Mouse (Mus musculus) forebrain, embryonic 16.5 days (tissue): ENCODE measurements around the gene Trim28. TPM values are rescaled to one million over a fixed set of nuclear protein-coding genes. Genes with fewer than 3 reads are reported as not detected.

Source experiments
- ATAC-seq: fragments of 200-750 bp; cut with Nextera tagmentation; 2 replicates; pipeline ENCODE4 v1.8.0; 2017; ENCODE audit warnings: mild to moderate bottlenecking, moderate library complexity
- H3K27ac ChIP-seq: fragments of 300-500 bp; sonication (generic); 2 replicates; pipeline ENCODE4 v1.5.1; 2014; ENCODE audit warnings: low read length, control low read depth
- H3K27me3 ChIP-seq: fragments of 300-500 bp; sonication (generic); replicated peaks from 2 replicates; pipeline ENCODE4 v1.6.1; 2014; ENCODE audit warnings: low read length; ENCODE audit not compliant: control insufficient read depth, insufficient read depth
- H3K36me3 ChIP-seq: fragments of 300-500 bp; sonication (generic); 2 replicates; pipeline ENCODE4 v1.6.1; 2014; ENCODE audit not compliant: control insufficient read depth, insufficient read depth
- H3K4me1 ChIP-seq: fragments of 300-500 bp; sonication (generic); replicated peaks from 2 replicates; pipeline ENCODE4 v1.6.1; 2014; ENCODE audit warnings: low read length; ENCODE audit not compliant: control insufficient read depth, insufficient read depth
- H3K4me2 ChIP-seq: fragments of 300-500 bp; sonication (generic); 2 replicates; pipeline ENCODE4 v1.6.1; 2014; ENCODE audit warnings: mild to moderate bottlenecking, low read length, control low read depth
- H3K4me3 ChIP-seq: fragments of 300-500 bp; sonication (generic); replicated peaks from 2 replicates; pipeline ENCODE4 v1.5.1; 2014; ENCODE audit warnings: mild to moderate bottlenecking, low read length, control low read depth
- H3K9ac ChIP-seq: fragments of 300-500 bp; sonication (generic); replicated peaks from 2 replicates; pipeline ENCODE4 v1.6.1; 2014; ENCODE audit warnings: low read depth, low read length, control low read depth
- H3K9me3 ChIP-seq: fragments of 300-500 bp; sonication (generic); 2 replicates; pipeline ENCODE4 v1.6.1; 2016; ENCODE audit warnings: low read length; ENCODE audit not compliant: control insufficient read depth
- WGBS: fragments of 180-500 bp; shearing (Covaris S2); extraction: QIAGEN DNeasy Blood & Tissue Kit; methylation state at CpG from one replicate; pipeline ENCODE4 v1.1.7; 2014; 5-methylcytosine and 5-hydroxymethylcytosine counted together
- polyA plus RNA-seq: library from polyadenylated mRNA; unstranded; fragments of >200 nt; fragmentation: Nextera tagmentation; extraction: Ambion mirVana; gene quantifications from 2 replicates; pipeline ENCODE4 v1.2.1, GENCODE M21; 2015

Gene Trim28
- polyA plus RNA-seq, 1 experiment from 2014 or later: 230 TPM

- no peaks in the 10 kb centered on the region for H3K36me3 ChIP-seq
- WGBS: 88% methylated on average over 10 of the region's 10 CpGs
- no peaks in the 10 kb centered on the region for H3K9me3 ChIP-seq
- H3K27me3 ChIP-seq: 0 out of 2 replicates have a peak, but pooled peaks cover 2% of the 10 kb centered on the region
- H3K4me2 ChIP-seq: no peak overlapping the region
- H3K27ac ChIP-seq: no peak overlapping the region
- H3K4me3 ChIP-seq: no peak overlapping the region
- no peak for ATAC-seq
- no peak overlapping the region for H3K9ac ChIP-seq
- no peaks in the 10 kb centered on the region for H3K4me1 ChIP-seq
Measured at GRCm38 (mm10) chr7:12993148-12993547, 5.8 kb upstream of the Trim28 start.

- no peaks in the 10 kb centered on the region for H3K9me3 ChIP-seq
- no peaks in the 10 kb centered on the region for H3K36me3 ChIP-seq
- no peaks in the 10 kb centered on the region for H3K4me1 ChIP-seq
- H3K4me3 ChIP-seq: no peak overlapping the region
- H3K4me2 ChIP-seq: no peak overlapping the region
- 0 out of 2 replicates have a peak, but pooled peaks cover 2% of the 10 kb centered on the region for H3K27me3 ChIP-seq
- no peak overlapping the region for H3K9ac ChIP-seq
- no peak overlapping the region for H3K27ac ChIP-seq
- ATAC-seq: no peak
Measured at GRCm38 (mm10) chr7:12995862-12996261, 3.1 kb upstream of the Trim28 start.

GRCm38 (mm10) chr7:12997230-12997629, 1.7 kb upstream of the Trim28 start:
- H3K4me1 ChIP-seq: no peaks in the 10 kb centered on the region
- WGBS: 70% methylated on average over 5 of the region's 5 CpGs
- H3K4me2 ChIP-seq: no peak overlapping the region
- no peak for ATAC-seq
- H3K27ac ChIP-seq: no peak overlapping the region
- no peaks in the 10 kb centered on the region for H3K27me3 ChIP-seq
- no peaks in the 10 kb centered on the region for H3K9me3 ChIP-seq
- H3K9ac ChIP-seq: no peak overlapping the region
- H3K4me3 ChIP-seq: no peak overlapping the region
- H3K36me3 ChIP-seq: no peaks in the 10 kb centered on the region

- WGBS: 85% methylated on average over 5 of the region's 5 CpGs
- Histone ChIP-seq H3K27ac (no peak within 1 kb of the TSS), H3K4me3 (no peak within 1 kb of the TSS), H3K4me2 (no peak within 1 kb of the TSS), H3K9ac (no peak within 1 kb of the TSS), H3K27me3 (no peaks in the 10 kb centered on the region), H3K4me1 (no peaks in the 10 kb centered on the region), H3K9me3 (no peaks in the 10 kb centered on the region), H3K36me3 (no peaks in the 10 kb centered on the region)
- no peak for ATAC-seq
Measured at GRCm38 (mm10) chr7:12998053-12998452, 861 bp upstream of the Trim28 start, which contains the start of gene Slc27a5. TSS of gene Slc27a5 (minus strand) at chr7:12998192.

GRCm38 (mm10) chr7:13001584-13001983, 2.7 kb downstream of the Trim28 start:
- no peaks in the 10 kb centered on the region for H3K9me3 ChIP-seq
- no peak overlapping the region for H3K9ac ChIP-seq
- no peak overlapping the region for H3K27ac ChIP-seq
- ATAC-seq: no peak
- no peak overlapping the region for H3K4me3 ChIP-seq
- peaks cover 4% of the 10 kb centered on the region; the same call in 1 of the 2 replicates for H3K36me3 ChIP-seq
- H3K4me2 ChIP-seq: no peak overlapping the region
- no peaks in the 10 kb centered on the region for H3K27me3 ChIP-seq
- no peaks in the 10 kb centered on the region; the same call in 1 of the 2 replicates for H3K4me1 ChIP-seq
- 72% methylated on average over 1 of the region's 1 CpGs for WGBS

- Histone ChIP-seq H3K9ac (no peak overlapping the region), H3K36me3 (peaks cover 4% of the 10 kb centered on the region; the same call in 1 of the 2 replicates), H3K9me3 (no peaks in the 10 kb centered on the region), H3K4me2 (no peak overlapping the region), H3K4me1 (peaks cover 8% of the 10 kb centered on the region), H3K27ac (no peak overlapping the region), H3K4me3 (no peak overlapping the region), H3K27me3 (no peaks in the 10 kb centered on the region)
- 72% methylated on average over 5 of the region's 5 CpGs for WGBS
- no peak for ATAC-seq
Measured at GRCm38 (mm10) chr7:13003380-13003779, 4.5 kb downstream of the Trim28 start.

GRCm38 (mm10) chr7:13006011-13006410, 7.1 kb downstream of the Trim28 start:
- Histone ChIP-seq H3K27ac (no peak overlapping the region), H3K27me3 (no peaks in the 10 kb centered on the region), H3K36me3 (peaks cover 4% of the 10 kb centered on the region; the same call in 1 of the 2 replicates), H3K4me3 (no peak overlapping the region), H3K9me3 (no peaks in the 10 kb centered on the region), H3K4me2 (no peak overlapping the region), H3K9ac (no peak overlapping the region), H3K4me1 (peaks cover 21% of the 10 kb centered on the region)
- 77% methylated on average over 17 of the region's 17 CpGs for WGBS
- no peak for ATAC-seq

GRCm38 (mm10) chr7:13006531-13006930, 7.6 kb downstream of the Trim28 start:
- no peak for ATAC-seq
- 87% methylated on average over 10 of the region's 10 CpGs for WGBS
- no peak overlapping the region for H3K27ac ChIP-seq
- no peak overlapping the region for H3K4me2 ChIP-seq
- no peaks in the 10 kb centered on the region for H3K27me3 ChIP-seq
- no peak overlapping the region for H3K9ac ChIP-seq
- H3K4me1 ChIP-seq: peaks cover 21% of the 10 kb centered on the region
- no peak overlapping the region for H3K4me3 ChIP-seq
- H3K9me3 ChIP-seq: no peaks in the 10 kb centered on the region
- H3K36me3 ChIP-seq: peaks cover 4% of the 10 kb centered on the region; the same call in 1 of the 2 replicates

GRCm38 (mm10) chr7:13007341-13008092, 8.6 kb downstream of the Trim28 start:
- Histone ChIP-seq H3K4me2 (no peak overlapping the region), H3K27ac (no peak overlapping the region), H3K4me1 (peaks cover 21% of the 10 kb centered on the region), H3K27me3 (no peaks in the 10 kb centered on the region), H3K9ac (peak overlapping the region; percentile 16; the same call in 1 of the 2 replicates), H3K9me3 (no peaks in the 10 kb centered on the region), H3K4me3 (no peak overlapping the region), H3K36me3 (peaks cover 4% of the 10 kb centered on the region; the same call in 1 of the 2 replicates)
- no peak for ATAC-seq
- WGBS: 43% methylated on average over 57 of the region's 57 CpGs
